Mouse (Mus musculus): ENCODE data around the gene Oaz1. TPM values are rescaled to one million over a fixed set of nuclear protein-coding genes. Genes with fewer than 3 reads are reported as not detected.

The Oaz1 gene
- polyA plus RNA-seq, 1 experiment from 2014 or later: 1,393 TPM

DNA sequence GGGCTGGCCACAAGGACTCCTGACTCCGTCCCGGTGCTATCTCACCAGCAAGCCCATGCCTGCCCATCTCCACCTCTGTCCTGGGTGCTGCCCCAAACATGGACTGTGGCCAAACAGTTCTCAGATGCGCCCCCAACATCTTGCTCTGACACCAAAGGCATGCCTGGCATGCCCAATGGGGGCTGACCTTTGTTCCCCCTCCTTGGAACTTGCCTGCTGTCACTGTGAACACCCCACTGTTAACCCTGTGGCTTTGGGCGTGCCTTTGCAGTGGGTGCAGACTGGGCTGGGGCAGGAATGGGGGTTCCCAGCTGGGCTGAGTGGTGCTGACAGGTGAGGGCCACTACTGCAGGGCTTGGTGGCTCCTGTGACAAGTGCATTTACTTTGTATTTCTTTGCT, 32.7 kb upstream of the Oaz1 start:
- H3K9me3 ChIP-seq: no peaks in the 10 kb centered on the region
- no peak overlapping the region for H3K27ac ChIP-seq
- no peak overlapping the region for H3K4me3 ChIP-seq (replicated peaks)
- H3K4me1 ChIP-seq (replicated peaks): peaks cover 25% of the 10 kb centered on the region
- H3K36me3 ChIP-seq: peaks cover 55% of the 10 kb centered on the region
- H3K27me3 ChIP-seq (replicated peaks): no peaks in the 10 kb centered on the region
- ATAC-seq: no peak
- no peak overlapping the region for H3K9ac ChIP-seq
- H3K4me2 ChIP-seq (replicated peaks): no peak overlapping the region
- 88% methylated on average over 4 of the region's 4 CpGs for WGBS

DNA sequence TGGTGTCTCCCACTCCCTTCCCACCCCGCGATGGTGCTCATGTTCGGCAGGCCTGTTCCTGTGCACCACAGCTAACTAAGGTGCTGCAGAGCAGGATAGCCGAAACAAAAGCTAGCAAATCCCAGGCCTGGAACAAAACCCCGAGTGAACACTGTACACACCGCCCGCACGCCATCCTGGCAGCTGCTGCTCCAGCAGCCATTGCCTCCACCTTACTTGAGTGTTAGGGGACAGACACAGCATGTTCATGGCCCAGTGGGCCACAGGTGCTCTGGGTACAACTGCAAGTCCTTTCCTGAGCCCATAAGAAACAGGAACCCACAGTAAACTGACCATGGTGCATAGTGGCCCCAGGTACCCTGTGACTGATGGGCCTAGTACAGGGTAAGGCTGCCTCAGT, 31.7 kb upstream of the Oaz1 start:
- WGBS: 81% methylated on average over 8 of the region's 8 CpGs
- H3K4me2 ChIP-seq (replicated peaks): no peak overlapping the region
- H3K27ac ChIP-seq: no peak overlapping the region
- no peak overlapping the region for H3K4me3 ChIP-seq (replicated peaks)
- no peak overlapping the region for H3K9ac ChIP-seq
- no peak for ATAC-seq
- H3K9me3 ChIP-seq: no peaks in the 10 kb centered on the region
- H3K36me3 ChIP-seq: peaks cover 47% of the 10 kb centered on the region
- peaks cover 28% of the 10 kb centered on the region for H3K4me1 ChIP-seq (replicated peaks)
- H3K27me3 ChIP-seq (replicated peaks): no peaks in the 10 kb centered on the region

DNA sequence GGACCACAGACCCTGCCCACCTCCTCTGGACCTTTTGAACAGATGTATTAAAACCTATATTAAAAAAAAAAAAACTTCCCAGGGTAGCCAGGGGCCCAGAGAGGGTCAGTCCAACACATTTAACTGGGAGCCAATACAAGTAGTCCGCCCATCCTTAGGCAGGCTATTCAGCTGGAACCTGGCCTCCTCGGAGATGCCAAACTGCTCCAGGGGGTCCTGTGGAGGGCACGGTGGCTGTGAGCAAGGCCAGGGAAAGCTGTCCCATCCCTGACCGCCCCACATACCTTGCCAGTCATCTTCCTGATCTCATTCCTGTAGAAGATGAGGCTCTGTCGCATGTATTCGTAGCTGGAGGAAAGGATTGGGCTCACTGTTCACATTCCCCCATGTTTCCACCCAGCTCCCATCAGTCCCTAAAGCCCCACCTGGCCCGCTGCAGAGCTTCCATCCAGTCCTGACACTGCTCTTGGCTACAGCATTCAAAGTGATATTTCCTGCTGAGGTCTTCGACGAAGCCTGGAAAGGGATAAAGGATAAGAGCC, 30.1 kb upstream of the Oaz1 start:
- no peak for ATAC-seq
- Histone ChIP-seq H3K4me2 (replicated peaks) (peak overlapping the region; percentile 71), H3K27ac (no peak overlapping the region), H3K4me1 (replicated peaks) (peaks cover 31% of the 10 kb centered on the region), H3K27me3 (replicated peaks) (no peaks in the 10 kb centered on the region), H3K9ac (peak overlapping the region; percentile 93; the same call in 1 of the 2 replicates), H3K9me3 (no peaks in the 10 kb centered on the region), H3K4me3 (replicated peaks) (peak overlapping the region; percentile 77), H3K36me3 (peaks cover 42% of the 10 kb centered on the region)
- 81% methylated on average over 9 of the region's 9 CpGs for WGBS

GRCm38 (mm10) chr10:80797186-80798149, 29.0 kb upstream of the Oaz1 start:
- peaks cover 43% of the 10 kb centered on the region for H3K36me3 ChIP-seq
- ATAC-seq: peak; percentile 69
- peak overlapping the region; percentile 93 for H3K9ac ChIP-seq
- peak overlapping the region; percentile 77 for H3K4me3 ChIP-seq (replicated peaks)
- peak overlapping the region; percentile 71 for H3K4me2 ChIP-seq (replicated peaks)
- peaks cover 27% of the 10 kb centered on the region for H3K4me1 ChIP-seq (replicated peaks)
- peak overlapping the region; percentile 96 for H3K27ac ChIP-seq
- no peaks in the 10 kb centered on the region for H3K27me3 ChIP-seq (replicated peaks)
- H3K9me3 ChIP-seq: no peaks in the 10 kb centered on the region
- WGBS: 2% methylated on average over 59 of the region's 59 CpGs

- Histone ChIP-seq H3K36me3 (peaks cover 48% of the 10 kb centered on the region), H3K4me3 (replicated peaks) (peak within 1 kb of the TSS; percentile 77), H3K9me3 (no peaks in the 10 kb centered on the region), H3K27ac (peak within 1 kb of the TSS; percentile 96), H3K4me2 (replicated peaks) (peak within 1 kb of the TSS; percentile 72), H3K9ac (peak within 1 kb of the TSS; percentile 93), H3K4me1 (replicated peaks) (peaks cover 27% of the 10 kb centered on the region), H3K27me3 (replicated peaks) (no peaks in the 10 kb centered on the region)
- ATAC-seq: peak; percentile 95
- under 1% methylated on average over 104 of the region's 104 CpGs for WGBS
Measured at GRCm38 (mm10) chr10:80798150-80799006, 28.1 kb upstream of the Oaz1 start, which contains the start of the genes Sf3a2 and Plekhj1. Gene Sf3a2 (plus strand): TSS chr10:80798198. Gene Plekhj1 (minus strand): TSS chr10:80798626.

GRCm38 (mm10) chr10:80799070-80799566, 27.3 kb upstream of the Oaz1 start:
- Histone ChIP-seq H3K4me3 (replicated peaks) (peak overlapping the region; percentile 77), H3K36me3 (peaks cover 50% of the 10 kb centered on the region), H3K4me1 (replicated peaks) (peaks cover 27% of the 10 kb centered on the region), H3K9ac (peak overlapping the region; percentile 93), H3K27me3 (replicated peaks) (no peaks in the 10 kb centered on the region), H3K27ac (peak overlapping the region; percentile 96), H3K9me3 (no peaks in the 10 kb centered on the region), H3K4me2 (replicated peaks) (peak overlapping the region; percentile 72)
- 1% methylated on average over 18 of the region's 18 CpGs for WGBS
- ATAC-seq: no peak

DNA sequence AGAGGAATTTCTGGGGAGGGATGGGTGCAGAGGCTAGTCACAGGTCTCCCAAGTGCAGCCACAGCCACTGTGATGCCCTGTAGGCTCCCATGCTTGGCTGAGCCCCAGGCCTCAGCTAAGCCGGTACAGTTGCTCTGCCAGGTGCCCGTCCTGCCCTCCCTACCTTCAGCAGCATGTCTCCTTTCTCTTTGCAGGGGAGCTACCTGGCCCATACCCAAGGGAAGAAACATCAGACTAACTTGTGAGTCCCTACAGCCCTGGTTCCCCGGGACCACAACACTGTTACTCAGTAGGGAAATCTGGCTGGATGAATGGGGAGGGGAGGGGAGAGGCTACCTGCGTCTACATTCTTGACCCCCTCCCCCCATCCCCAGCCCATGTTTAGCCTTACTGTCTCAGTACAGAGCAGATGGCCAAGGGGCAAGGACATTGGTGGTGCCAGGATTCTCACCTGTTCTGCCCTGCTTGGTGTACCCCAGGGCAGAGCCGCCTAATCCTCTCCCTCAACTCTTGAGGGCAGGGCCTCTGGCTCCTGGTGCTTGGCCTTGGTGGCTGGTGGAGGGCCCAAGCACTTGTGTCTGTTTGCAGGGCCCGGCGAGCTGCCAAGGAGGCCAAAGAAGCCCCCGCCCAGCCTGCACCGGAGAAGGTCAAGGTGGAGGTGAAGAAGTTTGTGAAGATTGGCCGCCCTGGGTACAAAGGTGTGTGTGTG, 24.1 kb upstream of the Oaz1 start:
- no peaks in the 10 kb centered on the region for H3K9me3 ChIP-seq
- H3K4me1 ChIP-seq (replicated peaks): peaks cover 27% of the 10 kb centered on the region
- H3K27me3 ChIP-seq (replicated peaks): 0 out of 2 replicates have a peak, but pooled peaks cover 3% of the 10 kb centered on the region
- peaks cover 46% of the 10 kb centered on the region for H3K36me3 ChIP-seq
- no peak overlapping the region for H3K9ac ChIP-seq
- no peak overlapping the region for H3K4me3 ChIP-seq (replicated peaks)
- no peak overlapping the region for H3K4me2 ChIP-seq (replicated peaks)
- H3K27ac ChIP-seq: no peak overlapping the region
- ATAC-seq: no peak
- 85% methylated on average over 10 of the region's 10 CpGs for WGBS

GRCm38 (mm10) chr10:80802996-80803395, 23.5 kb upstream of the Oaz1 start:
- Histone ChIP-seq H3K36me3 (peaks cover 46% of the 10 kb centered on the region), H3K9me3 (no peaks in the 10 kb centered on the region), H3K27ac (no peak overlapping the region), H3K4me1 (replicated peaks) (peaks cover 33% of the 10 kb centered on the region), H3K4me2 (replicated peaks) (no peak overlapping the region), H3K27me3 (replicated peaks) (0 out of 2 replicates have a peak, but pooled peaks cover 3% of the 10 kb centered on the region), H3K4me3 (replicated peaks) (no peak overlapping the region), H3K9ac (no peak overlapping the region)
- 87% methylated on average over 3 of the region's 3 CpGs for WGBS
- no peak for ATAC-seq

GRCm38 (mm10) chr10:80804340-80804739, 22.1 kb upstream of the Oaz1 start:
- Histone ChIP-seq H3K27me3 (replicated peaks) (peaks cover 14% of the 10 kb centered on the region; the same call in 1 of the 2 replicates), H3K27ac (no peak overlapping the region), H3K36me3 (peaks cover 46% of the 10 kb centered on the region), H3K4me3 (replicated peaks) (no peak overlapping the region), H3K4me2 (replicated peaks) (no peak overlapping the region), H3K9ac (no peak overlapping the region), H3K4me1 (replicated peaks) (peaks cover 46% of the 10 kb centered on the region), H3K9me3 (no peaks in the 10 kb centered on the region)
- WGBS: 100% methylated on average over 2 of the region's 2 CpGs
- no peak for ATAC-seq

DNA sequence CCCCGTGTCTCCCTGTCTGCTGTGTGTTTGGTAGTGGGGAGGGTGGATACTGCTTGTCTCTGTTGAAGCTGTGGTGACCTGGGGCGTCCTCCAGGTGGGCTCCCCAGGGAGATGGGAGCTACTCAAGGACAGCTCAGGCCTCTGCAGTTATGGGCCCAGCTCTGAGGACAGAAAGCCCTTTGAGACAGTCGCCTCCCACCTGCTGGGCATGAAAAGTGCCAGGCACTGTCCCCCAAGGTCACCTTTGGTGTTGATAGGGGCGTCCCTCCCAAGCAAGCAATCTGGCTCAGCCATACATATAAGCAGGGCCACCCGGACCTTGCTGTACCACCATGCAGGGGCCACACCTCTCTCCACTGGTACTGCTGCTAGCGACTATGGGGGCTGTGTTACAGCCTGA, 21.5 kb upstream of the Oaz1 start, which contains the start of gene Amh:
Amh (plus strand) TSS at position 328 of the 400 bp plus-strand sequence.
- peaks cover 15% of the 10 kb centered on the region; the same call in 1 of the 2 replicates for H3K27me3 ChIP-seq (replicated peaks)
- no peak for ATAC-seq
- WGBS: 64% methylated on average over 6 of the region's 6 CpGs

GRCm38 (mm10) chr10:80805322-80805721, 21.1 kb upstream of the Oaz1 start:
- H3K9ac ChIP-seq: no peak overlapping the region
- H3K27me3 ChIP-seq (replicated peaks): peaks cover 15% of the 10 kb centered on the region; the same call in 1 of the 2 replicates

More for the DNA sequence above, 21.5 kb upstream of the Oaz1 start, which contains the start of gene Amh:
- Histone ChIP-seq H3K4me3 (replicated peaks) (no peak within 1 kb of the TSS), H3K27ac (no peak within 1 kb of the TSS), H3K36me3 (peaks cover 46% of the 10 kb centered on the region), H3K4me1 (replicated peaks) (peaks cover 43% of the 10 kb centered on the region), H3K9ac (0 out of 2 replicates have a peak within 1 kb of the TSS, but pooled peaks have one; percentile 61), H3K4me2 (replicated peaks) (no peak within 1 kb of the TSS), H3K9me3 (no peaks in the 10 kb centered on the region)

More at GRCm38 (mm10) chr10:80805322-80805721, 21.1 kb upstream of the Oaz1 start:
- WGBS: 74% methylated on average over 5 of the region's 5 CpGs
- Histone ChIP-seq H3K4me2 (replicated peaks) (no peak overlapping the region), H3K4me3 (replicated peaks) (no peak overlapping the region), H3K9me3 (no peaks in the 10 kb centered on the region), H3K27ac (no peak overlapping the region), H3K36me3 (peaks cover 43% of the 10 kb centered on the region), H3K4me1 (replicated peaks) (peaks cover 42% of the 10 kb centered on the region)
- ATAC-seq: no peak
